Mouse (Mus musculus): ENCODE data around the gene Txk. TPM values are rescaled to one million over a fixed set of nuclear protein-coding genes. Genes with fewer than 3 reads are reported as not detected.

The Txk gene
- total RNA-seq, 1 experiment = 0.09 TPM

- Histone ChIP-seq H3K36me3 (ENCODE audit: control insufficient read depth, insufficient read depth, low read length, poor library complexity, severe bottlenecking) (no peaks in the 10 kb centered on the region), H3K9me3 (ENCODE audit: control insufficient read depth, insufficient read depth, low read depth, low read length) (no peaks in the 10 kb centered on the region), H3K27ac (ENCODE audit: insufficient read depth, low read depth, low read length, poor library complexity, severe bottlenecking) (no peak overlapping the region), H3K4me3 (ENCODE audit: insufficient read depth in 1 of 2, low read depth in 1 of 2, low read length in 2 of 2, poor library complexity in 1 of 2, severe bottlenecking in 1 of 2) (no peak overlapping the region), H3K9ac (ENCODE audit: insufficient read depth, low read depth, low read length, poor library complexity, severe bottlenecking) (no peak overlapping the region), H3K4me1 (ENCODE audit: control insufficient read depth in 2 of 2, insufficient read depth in 2 of 2, low read length in 2 of 2, poor library complexity in 1 of 2) (no peaks in the 10 kb centered on the region)
- in situ Hi-C loops (cut with MboI; ENCODE audit: low sequenced_read_pairs in 2 of 2, unreplicated experiment in 2 of 2) = no loop called here
- no peak for DNase-seq (ENCODE audit: low read depth, low spot score)
- TF ChIP-seq HCFC1 (IDR thresholded peaks at IDR 0.05; ENCODE audit: borderline replicate concordance, insufficient read depth, low read length) (no peak), CHD2 (IDR thresholded peaks at IDR 0.05; ENCODE audit: low read depth, low read length) (no peak), ZC3H11A (IDR thresholded peaks at IDR 0.05; ENCODE audit: borderline replicate concordance, low read depth, low read length) (no peak), ZNF384 (IDR thresholded peaks at IDR 0.05; ENCODE audit: low read depth, low read length) (no peak), MAFK (IDR thresholded peaks at IDR 0.05; ENCODE audit: insufficient read depth, low read depth, low read length) (no peak)
Measured at GRCm38 (mm10) chr5:72658375-72658774, 94.2 kb downstream of the Txk start.

- Histone ChIP-seq H3K9ac (ENCODE audit: insufficient read depth, low read depth, low read length, poor library complexity, severe bottlenecking) (no peak overlapping the region), H3K4me3 (ENCODE audit: insufficient read depth in 1 of 2, low read depth in 1 of 2, low read length in 2 of 2, poor library complexity in 1 of 2, severe bottlenecking in 1 of 2) (no peak overlapping the region), H3K4me1 (ENCODE audit: control insufficient read depth in 2 of 2, insufficient read depth in 2 of 2, low read length in 2 of 2, poor library complexity in 1 of 2) (no peaks in the 10 kb centered on the region), H3K36me3 (ENCODE audit: control insufficient read depth, insufficient read depth, low read length, poor library complexity, severe bottlenecking) (no peaks in the 10 kb centered on the region), H3K27ac (ENCODE audit: insufficient read depth, low read depth, low read length, poor library complexity, severe bottlenecking) (no peak overlapping the region), H3K9me3 (ENCODE audit: control insufficient read depth, insufficient read depth, low read depth, low read length) (no peaks in the 10 kb centered on the region)
- TF ChIP-seq ZC3H11A (IDR thresholded peaks at IDR 0.05; ENCODE audit: borderline replicate concordance, low read depth, low read length) (no peak), HCFC1 (IDR thresholded peaks at IDR 0.05; ENCODE audit: borderline replicate concordance, insufficient read depth, low read length) (no peak), ZNF384 (IDR thresholded peaks at IDR 0.05; ENCODE audit: low read depth, low read length) (no peak), MAFK (IDR thresholded peaks at IDR 0.05; ENCODE audit: insufficient read depth, low read depth, low read length) (no peak), CHD2 (IDR thresholded peaks at IDR 0.05; ENCODE audit: low read depth, low read length) (no peak)
- DNase-seq (ENCODE audit: low read depth, low spot score) = no peak
- in situ Hi-C loops (cut with MboI; ENCODE audit: low sequenced_read_pairs in 2 of 2, unreplicated experiment in 2 of 2) = no loop called here
Measured at GRCm38 (mm10) chr5:72656270-72656791, 96.2 kb downstream of the Txk start.

- TF ChIP-seq ZC3H11A (IDR thresholded peaks at IDR 0.05; ENCODE audit: borderline replicate concordance, low read depth, low read length) = no peak
- TF ChIP-seq MAFK (IDR thresholded peaks at IDR 0.05; ENCODE audit: insufficient read depth, low read depth, low read length) = no peak
- no peak for TF ChIP-seq CHD2 (IDR thresholded peaks at IDR 0.05; ENCODE audit: low read depth, low read length)
- TF ChIP-seq ZNF384 (IDR thresholded peaks at IDR 0.05; ENCODE audit: low read depth, low read length) = no peak
- TF ChIP-seq HCFC1 (IDR thresholded peaks at IDR 0.05; ENCODE audit: borderline replicate concordance, insufficient read depth, low read length) = no peak
- Histone ChIP-seq H3K27ac (ENCODE audit: insufficient read depth, low read depth, low read length, poor library complexity, severe bottlenecking) (no peak overlapping the region), H3K9ac (ENCODE audit: insufficient read depth, low read depth, low read length, poor library complexity, severe bottlenecking) (no peak overlapping the region), H3K4me1 (ENCODE audit: control insufficient read depth in 2 of 2, insufficient read depth in 2 of 2, low read length in 2 of 2, poor library complexity in 1 of 2) (peaks cover 1 to 2% of the 10 kb centered on the region in 2 experiments; a peak in 2 of 4 replicates), H3K9me3 (ENCODE audit: control insufficient read depth, insufficient read depth, low read depth, low read length) (no peaks in the 10 kb centered on the region), H3K36me3 (ENCODE audit: control insufficient read depth, insufficient read depth, low read length, poor library complexity, severe bottlenecking) (no peaks in the 10 kb centered on the region), H3K4me3 (ENCODE audit: insufficient read depth in 1 of 2, low read depth in 1 of 2, low read length in 2 of 2, poor library complexity in 1 of 2, severe bottlenecking in 1 of 2) (no peak overlapping the region)
- in situ Hi-C loops (cut with MboI; ENCODE audit: low sequenced_read_pairs in 2 of 2, unreplicated experiment in 2 of 2) = no loop called here
- DNase-seq (ENCODE audit: low read depth, low spot score) = no peak
Measured at GRCm38 (mm10) chr5:72653068-72653674, 99.4 kb downstream of the Txk start.

- no peaks in the 10 kb centered on the region for H3K9me3 ChIP-seq (ENCODE audit: control insufficient read depth, insufficient read depth, low read depth, low read length)
- H3K9ac ChIP-seq (ENCODE audit: insufficient read depth, low read depth, low read length, poor library complexity, severe bottlenecking) = no peak overlapping the region
- no peak overlapping the region for H3K4me3 ChIP-seq (ENCODE audit: insufficient read depth in 1 of 2, low read depth in 1 of 2, low read length in 2 of 2, poor library complexity in 1 of 2, severe bottlenecking in 1 of 2)
- TF ChIP-seq HCFC1 (IDR thresholded peaks at IDR 0.05; ENCODE audit: borderline replicate concordance, insufficient read depth, low read length) (no peak), MAFK (IDR thresholded peaks at IDR 0.05; ENCODE audit: insufficient read depth, low read depth, low read length) (no peak), CHD2 (IDR thresholded peaks at IDR 0.05; ENCODE audit: low read depth, low read length) (no peak), ZC3H11A (IDR thresholded peaks at IDR 0.05; ENCODE audit: borderline replicate concordance, low read depth, low read length) (no peak), ZNF384 (IDR thresholded peaks at IDR 0.05; ENCODE audit: low read depth, low read length) (no peak)
- DNase-seq (ENCODE audit: low read depth, low spot score) = no peak
- H3K27ac ChIP-seq (ENCODE audit: insufficient read depth, low read depth, low read length, poor library complexity, severe bottlenecking) = no peak overlapping the region
- peaks cover 1 to 5% of the 10 kb centered on the region in 2 experiments; a peak in 2 of 4 replicates for H3K4me1 ChIP-seq (ENCODE audit: control insufficient read depth in 2 of 2, insufficient read depth in 2 of 2, low read length in 2 of 2, poor library complexity in 1 of 2)
- H3K36me3 ChIP-seq (ENCODE audit: control insufficient read depth, insufficient read depth, low read length, poor library complexity, severe bottlenecking) = no peaks in the 10 kb centered on the region
- in situ Hi-C loops (cut with MboI; ENCODE audit: low sequenced_read_pairs in 2 of 2, unreplicated experiment in 2 of 2) = no loop called here
Measured at GRCm38 (mm10) chr5:72648987-72649735, 103.4 kb downstream of the Txk start.
